Mouse (Mus musculus): Measurements from ENCODE around the gene Rpl22l1. TPM values are rescaled to one million over a fixed set of nuclear protein-coding genes. Genes with fewer than 3 reads are reported as not detected.

Rpl22l1 gene
- polyA plus RNA-seq, 1 experiment from 2014 or later, result 407 TPM

DNA sequence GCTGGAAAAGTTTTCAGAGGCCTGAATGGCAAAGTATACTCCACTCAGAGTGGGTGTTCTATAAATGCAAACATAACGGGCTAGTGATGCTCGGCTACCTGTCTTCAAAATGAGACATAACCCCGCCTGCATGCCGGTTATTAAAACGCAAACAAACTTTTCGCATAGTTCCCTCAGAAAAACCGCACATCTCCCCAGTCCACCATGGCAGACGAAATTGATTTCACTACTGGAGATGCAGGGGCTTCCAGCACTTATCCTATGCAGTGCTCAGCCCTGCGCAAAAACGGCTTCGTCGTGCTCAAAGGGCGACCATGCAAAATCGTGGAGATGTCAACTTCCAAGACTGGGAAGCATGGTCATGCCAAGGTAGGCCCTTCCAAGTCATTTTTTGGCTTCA is 23.4 kb upstream of the Rpl22l1 start:
- no peak for ATAC-seq (ENCODE audit: insufficient number of reproducible peaks, low FRiP score, low TSS enrichment, low read depth)
- Histone ChIP-seq H3K9me3 (no peaks in the 10 kb centered on the region), H3K4me1 (peaks cover 10% of the 10 kb centered on the region), H3K9ac (peak overlapping the region; percentile 87), H3K27ac (no peak overlapping the region), H3K4me2 (peak overlapping the region; percentile 99), H3K27me3 (no peaks in the 10 kb centered on the region), H3K36me3 (no peaks in the 10 kb centered on the region), H3K4me3 (peak overlapping the region; percentile 79)
- WGBS, result 15% methylated on average over 14 of the region's 14 CpGs

DNA sequence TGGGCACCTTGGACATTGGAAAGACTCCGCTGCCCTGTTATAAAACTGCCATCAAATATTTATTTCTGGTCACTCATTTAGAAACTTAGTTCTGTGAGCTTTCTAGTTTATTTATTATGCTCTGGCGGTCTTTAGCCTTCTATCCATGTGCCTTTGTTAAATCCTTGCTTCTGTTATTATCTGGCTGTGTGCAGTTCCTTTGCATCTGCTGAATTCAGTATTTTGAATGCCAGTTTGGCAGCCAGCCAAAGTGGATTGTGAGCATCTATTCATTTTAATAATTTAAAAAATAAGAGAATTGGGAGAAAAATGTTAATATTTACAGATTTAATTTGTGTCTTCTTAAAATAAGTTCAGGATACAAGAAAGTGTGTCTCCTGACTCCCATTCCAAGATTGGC is 21.1 kb upstream of the Rpl22l1 start:
- ATAC-seq (ENCODE audit: insufficient number of reproducible peaks, low FRiP score, low TSS enrichment, low read depth), result no peak
- Histone ChIP-seq H3K4me3 (no peak overlapping the region), H3K4me1 (peaks cover 10% of the 10 kb centered on the region), H3K36me3 (no peaks in the 10 kb centered on the region), H3K9me3 (no peaks in the 10 kb centered on the region), H3K9ac (no peak overlapping the region), H3K27me3 (no peaks in the 10 kb centered on the region), H3K27ac (no peak overlapping the region), H3K4me2 (no peak overlapping the region)
- 90% methylated on average over 2 of the region's 2 CpGs for WGBS

DNA sequence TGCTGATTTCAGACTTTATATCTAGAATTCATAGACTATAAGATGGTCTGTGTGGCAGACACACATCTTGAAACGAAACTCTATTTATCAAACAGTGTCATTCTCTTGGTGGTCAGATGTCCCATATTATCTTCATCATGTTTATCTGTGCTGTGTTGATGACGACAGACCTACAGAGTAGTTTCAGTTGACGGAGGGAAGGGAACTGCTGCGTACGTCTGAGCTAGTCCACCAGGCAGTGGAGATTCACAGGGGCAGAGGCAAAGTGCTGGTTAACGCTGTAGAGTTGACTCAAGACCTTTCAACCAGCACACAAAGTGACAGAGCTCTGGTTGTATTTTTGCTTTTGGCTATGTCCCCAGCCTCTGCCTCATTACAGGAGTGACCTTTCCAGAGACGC is 10.4 kb upstream of the Rpl22l1 start:
- no peaks in the 10 kb centered on the region for H3K9me3 ChIP-seq
- ATAC-seq (ENCODE audit: insufficient number of reproducible peaks, low FRiP score, low TSS enrichment, low read depth), result no peak
- WGBS, result 88% methylated on average over 7 of the region's 7 CpGs
- no peak overlapping the region for H3K9ac ChIP-seq
- H3K4me2 ChIP-seq, result no peak overlapping the region
- no peak overlapping the region for H3K4me3 ChIP-seq
- no peaks in the 10 kb centered on the region for H3K36me3 ChIP-seq
- H3K4me1 ChIP-seq, result no peaks in the 10 kb centered on the region
- H3K27ac ChIP-seq, result no peak overlapping the region
- no peaks in the 10 kb centered on the region for H3K27me3 ChIP-seq

DNA sequence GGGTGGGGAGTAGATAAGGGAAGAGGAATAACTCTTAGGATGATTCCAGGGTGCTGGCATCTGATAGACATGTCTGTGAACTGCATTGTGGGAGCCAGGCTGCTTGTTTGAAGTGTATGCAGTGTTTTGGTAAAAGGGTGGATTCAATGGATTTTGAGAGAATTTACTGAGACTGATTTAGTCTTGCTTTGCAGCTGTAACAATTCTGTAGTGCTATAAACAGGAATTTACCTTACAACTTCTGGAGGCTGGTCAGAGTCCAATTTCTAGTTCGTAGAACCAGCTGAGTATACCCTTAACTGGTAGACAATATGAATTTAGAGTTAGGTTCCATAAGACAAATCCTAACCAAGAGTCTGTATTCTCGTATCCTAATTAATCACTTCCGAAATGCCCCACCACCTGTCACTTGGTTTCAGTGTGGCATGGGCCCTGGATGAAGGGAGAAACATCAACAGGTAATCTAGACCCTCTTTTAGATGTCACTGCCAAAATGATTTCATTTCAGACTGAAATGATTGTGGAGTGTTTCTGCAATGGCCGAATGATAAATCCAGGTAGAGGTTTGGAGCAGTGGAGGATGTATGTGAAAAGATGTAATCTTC is 2.9 kb downstream of the Rpl22l1 start:
- H3K27ac ChIP-seq, result no peak overlapping the region
- H3K4me3 ChIP-seq, result no peak overlapping the region
- no peaks in the 10 kb centered on the region for H3K9me3 ChIP-seq
- H3K9ac ChIP-seq, result no peak overlapping the region
- no peak overlapping the region for H3K4me2 ChIP-seq
- peaks cover 4% of the 10 kb centered on the region; the same call in 1 of the 2 replicates for H3K4me1 ChIP-seq
- H3K36me3 ChIP-seq, result peaks cover 23% of the 10 kb centered on the region
- no peak for ATAC-seq (ENCODE audit: insufficient number of reproducible peaks, low FRiP score, low TSS enrichment, low read depth)
- H3K27me3 ChIP-seq, result no peaks in the 10 kb centered on the region
- 87% methylated on average over 4 of the region's 4 CpGs for WGBS

DNA sequence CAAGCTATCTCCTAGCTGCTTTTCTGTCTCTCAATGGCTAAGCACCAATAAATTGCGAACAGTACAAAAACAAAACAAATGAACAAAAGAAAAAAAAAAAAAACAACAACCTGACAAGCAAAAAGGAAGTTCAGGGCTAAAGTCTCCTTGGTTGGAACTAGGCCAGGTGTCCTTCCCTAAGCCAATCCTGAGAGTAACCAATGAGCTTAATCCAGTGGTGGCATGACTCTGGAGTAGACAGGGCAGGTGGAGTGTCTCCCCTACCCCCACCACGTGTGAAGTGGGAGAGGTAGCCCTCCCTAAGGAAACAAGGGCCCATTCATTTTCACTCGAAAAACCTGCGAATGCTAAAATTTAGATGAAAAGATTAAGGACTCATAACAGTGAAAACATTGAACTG is 6.2 kb downstream of the Rpl22l1 start:
- H3K9me3 ChIP-seq, result no peaks in the 10 kb centered on the region
- WGBS, result 69% methylated on average over 4 of the region's 4 CpGs
- no peaks in the 10 kb centered on the region for H3K27me3 ChIP-seq
- H3K36me3 ChIP-seq, result peaks cover 23% of the 10 kb centered on the region
- ATAC-seq (ENCODE audit: insufficient number of reproducible peaks, low FRiP score, low TSS enrichment, low read depth), result no peak
- H3K4me3 ChIP-seq, result no peak overlapping the region
- H3K4me1 ChIP-seq, result no peaks in the 10 kb centered on the region; the same call in 1 of the 2 replicates
- no peak overlapping the region for H3K9ac ChIP-seq
- no peak overlapping the region for H3K4me2 ChIP-seq
- no peak overlapping the region for H3K27ac ChIP-seq

DNA sequence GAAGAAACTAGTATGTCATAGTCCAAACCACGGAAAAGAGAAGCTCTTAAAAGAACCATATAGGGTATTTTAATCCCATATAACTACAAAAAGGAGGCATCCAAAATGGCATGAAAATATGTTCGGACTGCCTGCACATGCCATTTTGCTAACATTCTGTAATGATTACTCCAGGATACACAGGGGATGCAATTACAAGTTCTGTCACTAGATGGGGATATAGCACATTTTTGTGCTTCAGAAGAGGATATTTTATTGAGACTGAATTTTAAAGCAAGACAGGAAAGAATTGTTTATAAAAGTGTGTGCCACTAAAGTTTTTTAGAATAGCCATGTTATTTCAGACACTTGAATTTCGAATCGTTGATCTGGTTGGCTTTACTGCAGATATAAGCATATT is 9.1 kb downstream of the Rpl22l1 start:
- Histone ChIP-seq H3K36me3 (0 out of 2 replicates have a peak, but pooled peaks cover under 1% of the 10 kb centered on the region), H3K4me3 (no peak overlapping the region), H3K27me3 (no peaks in the 10 kb centered on the region), H3K9me3 (no peaks in the 10 kb centered on the region), H3K9ac (no peak overlapping the region), H3K27ac (no peak overlapping the region), H3K4me1 (no peaks in the 10 kb centered on the region), H3K4me2 (no peak overlapping the region)
- 4% methylated on average over 4 of the region's 4 CpGs for WGBS
- ATAC-seq (ENCODE audit: insufficient number of reproducible peaks, low FRiP score, low TSS enrichment, low read depth), result no peak

DNA sequence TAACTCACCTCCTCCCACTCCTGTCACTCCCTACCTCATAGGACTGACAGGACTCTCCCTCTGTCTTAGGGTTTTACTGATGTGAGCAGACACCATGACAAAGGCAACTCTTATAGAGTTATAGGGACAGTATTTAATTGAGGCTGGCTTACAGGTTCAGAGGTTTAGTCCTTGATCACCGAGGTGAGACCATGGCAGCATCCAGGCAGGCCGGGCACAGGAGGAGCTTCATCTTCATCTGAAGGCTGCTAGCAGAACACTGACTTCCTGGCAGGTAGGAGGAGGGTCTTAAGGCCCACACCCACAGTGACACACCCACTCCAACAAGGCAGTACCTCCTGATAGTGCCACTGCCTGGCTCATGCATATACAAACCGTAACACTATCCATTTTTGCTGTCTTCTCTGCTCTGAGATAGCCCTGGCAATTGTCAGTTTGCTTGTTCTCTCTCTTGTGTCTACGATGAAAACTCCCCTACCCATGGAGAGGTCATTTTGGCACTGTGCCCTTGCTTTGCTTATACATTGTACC is 10.8 kb downstream of the Rpl22l1 start:
- H3K27me3 ChIP-seq, result no peaks in the 10 kb centered on the region
- H3K9me3 ChIP-seq, result no peaks in the 10 kb centered on the region
- no peaks in the 10 kb centered on the region for H3K36me3 ChIP-seq
- no peak overlapping the region for H3K4me2 ChIP-seq
- no peak for ATAC-seq (ENCODE audit: insufficient number of reproducible peaks, low FRiP score, low TSS enrichment, low read depth)
- H3K4me1 ChIP-seq, result no peaks in the 10 kb centered on the region
- H3K4me3 ChIP-seq, result no peak overlapping the region
- WGBS, result 76% methylated on average over 4 of the region's 4 CpGs
- no peak overlapping the region for H3K9ac ChIP-seq
- no peak overlapping the region for H3K27ac ChIP-seq

DNA sequence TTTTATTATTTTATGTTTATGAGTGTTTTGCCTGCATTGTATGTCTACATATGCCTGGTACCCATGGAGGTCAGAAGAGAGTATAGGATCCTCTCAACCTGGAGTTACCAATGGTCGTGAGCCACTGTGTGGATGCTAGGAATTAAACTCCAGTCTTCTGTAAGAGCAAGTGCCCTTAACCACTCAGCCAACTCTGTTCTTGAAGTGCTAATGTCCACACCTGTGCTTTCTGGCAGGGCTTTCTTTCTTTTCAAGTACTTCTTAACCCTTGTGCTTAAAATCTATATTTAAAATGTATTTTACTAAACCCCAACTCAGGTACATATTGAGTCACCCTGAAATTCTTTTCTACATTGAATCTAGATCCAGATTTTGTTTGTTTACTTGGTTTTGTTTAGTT is 21.0 kb downstream of the Rpl22l1 start:
- Histone ChIP-seq H3K4me2 (no peak overlapping the region), H3K4me1 (no peaks in the 10 kb centered on the region), H3K27me3 (no peaks in the 10 kb centered on the region), H3K9me3 (no peaks in the 10 kb centered on the region), H3K36me3 (no peaks in the 10 kb centered on the region), H3K27ac (no peak overlapping the region), H3K9ac (no peak overlapping the region), H3K4me3 (no peak overlapping the region)
- no peak for ATAC-seq (ENCODE audit: insufficient number of reproducible peaks, low FRiP score, low TSS enrichment, low read depth)
- WGBS, result 87% methylated on average over 1 of the region's 1 CpGs

DNA sequence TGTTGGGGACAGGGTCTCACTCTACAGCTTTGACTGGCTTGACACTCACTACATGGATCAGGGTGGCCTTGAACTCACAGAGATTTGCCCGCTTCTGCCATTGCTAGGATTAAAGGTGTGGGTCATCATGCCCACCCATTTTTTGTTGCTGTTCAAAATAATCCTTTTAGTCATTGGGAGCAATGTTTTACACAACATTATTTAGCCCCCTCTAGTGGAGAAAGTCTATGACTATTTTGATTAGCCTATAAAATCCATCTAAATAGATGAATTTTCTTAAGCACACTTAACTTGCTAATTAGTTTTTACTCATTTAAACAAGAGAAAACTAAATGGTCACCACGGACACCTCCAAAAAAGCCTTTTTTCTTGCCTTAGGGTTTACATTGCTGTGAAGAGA is 22.4 kb downstream of the Rpl22l1 start:
- WGBS, result 86% methylated on average over 2 of the region's 2 CpGs
- Histone ChIP-seq H3K4me1 (no peaks in the 10 kb centered on the region), H3K4me2 (no peak overlapping the region), H3K27ac (no peak overlapping the region), H3K36me3 (no peaks in the 10 kb centered on the region), H3K9ac (no peak overlapping the region), H3K27me3 (no peaks in the 10 kb centered on the region), H3K4me3 (no peak overlapping the region), H3K9me3 (no peaks in the 10 kb centered on the region)
- ATAC-seq (ENCODE audit: insufficient number of reproducible peaks, low FRiP score, low TSS enrichment, low read depth), result no peak

DNA sequence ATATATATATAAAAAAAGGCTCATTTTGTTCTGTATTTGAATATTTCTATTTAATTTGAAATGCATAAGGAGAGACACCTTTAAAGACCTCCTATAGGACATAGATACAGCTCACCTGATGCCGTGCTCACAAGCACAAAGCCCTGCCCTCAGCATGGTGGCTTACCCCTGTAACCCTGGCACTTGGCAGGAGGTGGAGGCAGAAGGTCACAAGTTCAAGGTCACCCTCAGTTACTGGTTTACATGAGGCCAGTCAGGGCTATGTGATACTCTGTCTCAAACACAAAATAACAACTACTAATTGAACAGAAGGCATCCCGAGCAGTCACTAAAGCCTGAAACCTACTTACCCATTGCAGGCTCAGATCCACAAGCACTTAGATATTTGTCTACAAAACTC is 24.2 kb downstream of the Rpl22l1 start:
- H3K27me3 ChIP-seq, result no peaks in the 10 kb centered on the region
- WGBS, result 86% methylated on average over 2 of the region's 2 CpGs

DNA sequence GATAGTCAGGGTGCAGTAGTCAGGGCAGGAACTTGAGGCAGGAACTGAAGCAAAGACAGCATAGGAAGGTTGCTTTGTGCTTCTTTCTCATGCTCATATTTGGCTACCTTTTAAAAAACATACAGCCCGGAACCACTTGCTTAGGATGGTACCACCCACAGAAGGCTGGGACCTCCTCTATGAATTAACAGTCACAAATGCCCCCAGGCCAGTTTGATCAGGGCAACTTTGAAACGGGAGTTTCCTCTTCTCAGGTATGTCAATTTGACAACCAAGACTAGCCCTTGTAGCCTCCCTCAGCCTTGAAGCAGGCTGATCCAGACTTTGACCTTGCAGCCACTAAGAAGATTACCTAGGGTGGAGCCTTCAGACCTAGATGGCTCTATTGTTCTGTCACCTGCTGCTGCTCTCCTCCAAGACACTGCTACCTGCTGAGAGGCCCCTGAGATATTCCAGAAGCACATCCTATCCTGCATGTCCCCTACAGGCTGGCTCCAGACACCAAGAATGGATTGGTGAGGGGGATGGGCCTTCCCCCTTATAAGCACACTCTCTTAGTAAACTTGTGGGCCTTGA is 31.6 kb downstream of the Rpl22l1 start:
- no peak overlapping the region for H3K4me3 ChIP-seq
- no peak overlapping the region for H3K9ac ChIP-seq
- ATAC-seq (ENCODE audit: insufficient number of reproducible peaks, low FRiP score, low TSS enrichment, low read depth), result no peak
- no peaks in the 10 kb centered on the region for H3K4me1 ChIP-seq
- H3K4me2 ChIP-seq, result no peak overlapping the region
- no peak overlapping the region for H3K27ac ChIP-seq
- H3K36me3 ChIP-seq, result no peaks in the 10 kb centered on the region
- no peaks in the 10 kb centered on the region for H3K9me3 ChIP-seq
- no peaks in the 10 kb centered on the region for H3K27me3 ChIP-seq
- 56% methylated on average over 2 of the region's 2 CpGs for WGBS

More for the DNA sequence above, 24.2 kb downstream of the Rpl22l1 start:
- no peak overlapping the region for H3K4me3 ChIP-seq
- H3K4me2 ChIP-seq, result no peak overlapping the region
- no peak for ATAC-seq (ENCODE audit: insufficient number of reproducible peaks, low FRiP score, low TSS enrichment, low read depth)
- no peaks in the 10 kb centered on the region for H3K4me1 ChIP-seq
- no peaks in the 10 kb centered on the region for H3K9me3 ChIP-seq
- H3K9ac ChIP-seq, result no peak overlapping the region
- H3K27ac ChIP-seq, result no peak overlapping the region
- H3K36me3 ChIP-seq, result no peaks in the 10 kb centered on the region

DNA sequence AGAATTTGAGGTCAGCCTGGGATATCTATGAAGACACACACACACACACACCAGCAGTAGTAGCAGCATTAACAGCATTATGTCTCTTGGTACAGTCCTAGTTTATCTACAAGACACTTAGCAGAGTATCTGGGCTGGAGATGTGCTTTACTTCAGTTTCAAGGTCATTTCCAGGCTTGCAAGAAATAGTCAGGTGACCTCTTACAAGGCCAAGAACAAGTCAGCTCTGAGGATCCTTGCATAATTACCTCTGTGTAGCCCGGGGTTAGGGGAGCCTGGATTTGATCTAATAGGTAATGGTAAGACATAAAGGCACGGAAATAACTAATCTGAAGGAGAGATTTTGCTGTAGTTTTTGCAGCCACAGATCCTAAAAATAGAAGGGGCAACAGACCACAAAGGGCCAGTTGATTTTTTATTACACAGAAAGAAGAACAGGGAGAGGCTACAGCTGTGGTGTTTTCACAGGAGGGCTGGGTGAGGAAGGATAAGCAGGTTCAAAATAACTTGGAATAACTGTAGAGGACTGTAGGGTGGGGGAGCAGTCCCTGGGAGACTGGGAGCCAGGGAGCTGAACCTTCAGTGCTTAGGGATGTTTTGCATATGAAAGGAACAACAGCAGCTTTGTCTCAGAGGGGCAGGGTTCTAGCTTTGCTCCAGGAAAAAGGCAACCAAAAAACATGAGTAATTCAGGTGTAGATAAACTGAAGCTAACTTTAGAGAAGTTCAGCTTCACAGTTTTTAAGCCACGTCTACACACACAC is 36.8 kb downstream of the Rpl22l1 start:
- Histone ChIP-seq H3K27me3 (no peaks in the 10 kb centered on the region), H3K9me3 (no peaks in the 10 kb centered on the region), H3K4me1 (no peaks in the 10 kb centered on the region), H3K27ac (no peak overlapping the region), H3K9ac (no peak overlapping the region), H3K4me2 (no peak overlapping the region), H3K4me3 (no peak overlapping the region), H3K36me3 (no peaks in the 10 kb centered on the region)
- WGBS, result 25% methylated on average over 3 of the region's 3 CpGs
- no peak for ATAC-seq (ENCODE audit: insufficient number of reproducible peaks, low FRiP score, low TSS enrichment, low read depth)
